Mouse (Mus musculus): Measurements from ENCODE around the gene Mrrf.
"Not testable (repeated sequence)": the region's sequence is repeated elsewhere in the genome, so short reads cannot be mapped to it uniquely, and the experiment has no call there.

Mrrf gene

GRCm38 (mm10) chr2:36129051-36129450 is 7.1 kb upstream of the Mrrf start:
- CTCF ChIA-PET, result interaction anchor here (0.9 kb wide), 1 partner anchor 86 kb away, joined by 3 read pairs; no protein-coding TSS in a partner anchor

DNA sequence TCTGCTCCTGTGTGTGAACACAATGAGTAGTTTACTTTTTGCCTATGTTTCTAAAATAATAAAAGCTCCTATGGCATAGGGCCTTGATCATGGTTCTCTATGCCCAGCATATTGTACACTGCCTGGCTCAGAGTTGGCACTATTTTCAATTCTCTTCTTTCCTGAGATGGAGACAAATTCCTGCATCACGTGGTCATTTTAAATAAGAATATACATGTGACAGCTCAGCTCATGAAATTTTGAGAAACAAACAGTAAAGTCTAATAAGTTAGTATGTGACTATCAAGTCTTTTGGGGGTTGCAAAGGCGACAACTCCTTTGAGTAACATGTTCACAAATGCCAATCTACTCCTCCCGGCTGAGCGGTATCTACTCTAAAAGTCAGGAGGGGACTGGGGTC is 302 bp upstream of the Mrrf start:
- CTCF ChIA-PET, result no interaction called here

DNA sequence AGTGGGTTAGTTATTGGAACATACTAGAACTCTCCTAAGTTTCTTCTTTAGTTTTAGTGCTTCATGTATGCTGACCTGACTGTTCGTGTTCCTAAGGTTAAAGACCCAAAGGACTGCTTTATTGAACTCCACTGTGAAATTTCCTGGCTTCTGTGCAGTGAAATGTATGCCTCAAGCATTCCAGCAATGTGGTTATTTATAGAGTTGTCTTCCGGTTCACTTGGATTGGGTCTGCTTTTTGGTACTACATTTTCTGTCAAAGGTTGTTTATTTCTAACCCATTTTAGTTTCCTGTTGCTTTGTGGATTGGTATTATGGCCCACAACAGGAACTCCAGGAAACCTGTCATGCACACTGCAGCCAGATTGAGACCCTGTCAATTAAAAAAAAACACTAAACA is 2.9 kb downstream of the Mrrf start:
- CTCF ChIA-PET, result no interaction called here

DNA sequence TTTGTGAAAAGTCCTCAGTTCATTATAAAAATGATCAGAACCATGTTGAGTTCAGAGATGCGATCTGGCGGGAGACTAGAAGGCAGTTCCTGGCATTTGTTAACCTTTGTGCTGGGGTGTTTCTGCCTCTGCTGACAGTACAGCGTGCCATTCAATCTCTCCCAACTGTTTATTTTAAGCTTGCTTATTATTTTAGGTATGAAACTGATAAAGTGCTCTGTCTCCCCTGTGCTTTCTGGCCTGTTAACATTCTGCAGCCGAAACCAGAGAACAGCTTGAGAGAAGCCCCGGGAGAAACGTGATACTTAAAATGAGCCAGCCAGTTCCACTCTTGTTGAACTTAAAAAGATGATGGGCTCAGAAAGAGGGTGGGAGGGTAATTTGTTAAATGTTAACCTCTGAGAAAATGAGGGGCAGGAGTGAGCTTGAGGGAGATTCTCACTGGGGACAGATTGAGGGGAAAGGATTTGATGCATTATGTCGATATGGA is 12.7 kb downstream of the Mrrf start:
- CTCF ChIA-PET, result no interaction called here

DNA sequence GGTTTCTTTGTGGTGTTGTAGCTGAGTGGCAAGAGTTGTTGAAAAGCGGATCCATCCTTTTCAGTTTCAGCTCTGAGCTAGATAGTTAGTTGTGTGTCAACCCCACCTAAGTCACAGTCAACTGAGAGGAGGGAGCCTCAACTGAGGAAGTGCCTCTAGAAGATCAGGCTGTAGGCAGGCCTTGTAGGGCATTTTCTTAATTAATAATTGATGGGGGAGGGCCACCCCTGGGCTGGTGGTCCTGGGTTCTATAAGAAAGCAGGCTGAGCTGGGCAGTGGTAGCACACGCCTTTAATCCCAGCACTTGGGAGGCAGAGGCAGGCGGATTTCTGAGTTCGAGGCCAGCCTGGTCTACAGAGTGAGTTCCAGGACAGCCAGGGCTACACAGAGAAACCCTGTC is 16.2 kb downstream of the Mrrf start:
- CTCF ChIA-PET, result not testable (repeated sequence)

DNA sequence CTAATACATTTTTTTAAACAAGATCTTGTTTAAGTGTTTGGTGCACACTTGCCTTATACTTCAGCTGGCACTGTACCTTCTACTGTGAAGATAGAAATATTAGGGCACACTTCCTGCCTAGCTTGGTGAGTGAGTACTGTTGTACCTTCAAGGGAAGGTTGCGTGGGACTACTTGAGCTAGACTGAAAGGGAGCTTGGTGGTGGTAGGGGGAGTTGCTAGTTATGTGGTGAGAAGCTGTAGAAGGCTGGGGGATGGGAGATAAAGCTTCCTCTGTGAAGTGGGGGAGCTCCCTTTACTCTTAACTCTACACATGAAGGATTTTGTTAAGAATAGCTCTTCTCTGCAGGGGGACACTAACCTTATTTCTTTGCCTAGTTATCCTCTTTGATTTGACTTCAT is 21.3 kb downstream of the Mrrf start:
- CTCF ChIA-PET, result no interaction called here

DNA sequence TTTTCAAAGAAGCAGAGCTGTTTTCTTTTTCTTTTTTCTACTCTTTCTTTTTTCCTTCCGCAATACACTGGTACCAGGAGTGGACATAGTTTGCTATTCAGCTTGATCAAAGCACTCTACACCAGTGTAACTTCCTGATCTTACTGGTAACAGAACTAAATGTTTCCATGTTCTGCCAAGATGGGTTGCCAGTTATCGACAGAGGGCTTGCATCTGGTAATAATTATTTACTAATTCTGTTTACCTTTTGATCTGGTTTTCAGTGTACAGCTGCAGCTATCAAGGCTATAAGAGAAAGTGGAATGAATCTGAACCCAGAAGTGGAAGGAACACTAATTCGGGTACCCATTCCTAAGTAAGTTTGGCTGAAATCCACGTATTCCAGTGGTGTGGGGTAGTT is 23.1 kb downstream of the Mrrf start:
- CTCF ChIA-PET, result no interaction called here

GRCm38 (mm10) chr2:36167990-36168618 is 31.9 kb downstream of the Mrrf start:
- CTCF ChIA-PET, result no interaction called here

GRCm38 (mm10) chr2:36169176-36169575 is 33.0 kb downstream of the Mrrf start:
- CTCF ChIA-PET, result no interaction called here

DNA sequence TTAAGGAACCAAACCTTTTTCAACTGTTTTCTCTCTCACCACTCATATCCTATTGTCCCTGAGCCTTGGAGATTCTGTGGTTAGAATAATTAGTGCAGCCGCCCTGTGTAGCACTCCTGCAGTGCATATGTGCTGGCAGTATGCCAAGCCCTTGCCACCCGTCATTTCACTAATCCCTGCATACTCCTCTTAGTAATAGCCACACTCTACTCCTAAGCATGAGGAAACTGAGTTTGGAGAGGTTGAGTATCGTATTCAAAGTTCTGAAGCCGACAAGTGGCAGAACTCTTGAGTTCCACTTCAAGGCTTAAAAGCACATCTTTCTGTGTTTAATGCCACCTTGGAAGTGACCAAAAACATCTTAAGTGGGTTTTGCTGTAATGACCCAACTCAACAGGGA is 35.9 kb downstream of the Mrrf start:
- CTCF ChIA-PET, result no interaction called here

DNA sequence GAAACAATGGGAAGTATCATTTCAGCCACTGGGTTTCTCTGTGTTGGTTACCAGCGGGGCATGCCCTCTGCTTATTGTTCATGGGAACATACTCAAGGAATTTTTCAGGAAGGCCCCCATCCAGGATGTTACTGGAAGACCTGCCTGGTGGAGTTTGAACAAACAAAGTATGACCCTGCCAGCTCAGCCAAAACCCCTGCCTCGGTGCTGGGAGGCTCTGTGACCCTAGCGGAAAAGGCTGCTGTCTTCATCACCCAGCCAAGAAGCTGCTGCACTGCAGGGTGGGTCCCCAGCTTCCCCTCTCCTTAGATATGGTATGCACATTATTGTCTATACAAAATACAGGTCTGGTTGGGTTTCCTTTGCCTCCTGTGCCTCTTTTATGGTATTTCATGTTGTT is 36.4 kb downstream of the Mrrf start:
- CTCF ChIA-PET, result no interaction called here

GRCm38 (mm10) chr2:36179487-36179886 is 43.3 kb downstream of the Mrrf start:
- CTCF ChIA-PET, result no interaction called here

DNA sequence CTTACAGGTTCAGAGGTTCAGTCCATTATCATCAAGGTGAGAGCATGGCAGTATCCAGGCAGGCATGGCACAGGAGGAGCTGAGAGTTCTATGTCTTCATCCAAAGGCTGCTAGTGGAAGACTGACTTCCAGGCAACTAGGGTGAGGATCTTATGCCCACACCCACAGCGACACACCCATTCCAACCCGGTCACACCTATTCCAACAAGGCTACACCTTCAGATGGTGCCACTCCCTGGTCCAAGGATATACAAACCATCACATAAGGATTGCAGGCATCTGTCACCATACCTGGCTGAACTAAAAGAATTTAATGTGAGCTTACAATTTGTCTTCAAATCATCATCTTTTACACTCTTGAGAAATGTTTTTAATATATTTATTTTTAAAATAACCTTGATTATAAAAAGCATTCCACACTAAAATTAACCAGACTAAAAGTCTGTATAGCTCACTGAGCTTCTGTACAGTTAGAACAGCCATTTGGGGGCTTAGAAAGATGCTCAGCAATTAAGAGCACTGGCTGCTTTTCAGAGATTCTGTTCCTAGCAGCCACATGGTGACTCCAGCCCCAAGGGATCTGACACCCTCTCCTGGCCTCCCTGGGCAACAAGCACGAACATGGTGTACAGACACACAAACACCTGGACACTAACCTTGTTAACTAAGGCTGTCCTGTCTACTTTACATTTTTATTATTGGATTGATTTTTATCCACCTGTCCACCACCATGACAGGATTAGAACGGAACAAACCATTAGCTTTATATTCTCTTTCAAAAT is 45.6 kb downstream of the Mrrf start:
- CTCF ChIA-PET, result not testable (repeated sequence)

DNA sequence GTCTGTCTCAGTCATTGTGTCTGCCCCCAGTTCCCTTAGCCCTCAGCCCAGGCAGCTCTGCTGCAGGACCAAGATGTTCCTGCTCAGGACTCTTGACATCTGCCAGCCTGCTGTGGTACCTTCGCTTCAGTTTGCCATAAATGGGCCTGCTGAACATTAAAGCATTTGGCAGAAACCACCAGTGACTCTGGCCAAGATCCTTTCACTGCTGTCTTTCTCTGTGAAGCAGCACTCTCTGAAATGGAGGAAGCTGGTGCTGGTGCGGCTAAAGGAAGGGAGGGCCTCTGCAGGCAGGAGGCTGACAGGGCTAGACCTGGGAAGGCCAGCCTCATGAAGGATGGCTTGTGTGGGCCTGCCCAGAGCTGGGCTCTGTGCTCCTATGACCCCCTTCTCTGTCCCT is 47.1 kb downstream of the Mrrf start:
- CTCF ChIA-PET, result no interaction called here

GRCm38 (mm10) chr2:36184192-36184591 is 48.0 kb downstream of the Mrrf start:
- CTCF ChIA-PET, result no interaction called here

- CTCF ChIA-PET, result no interaction called here
These were observed 48.7 kb downstream of the Mrrf start for GRCm38 (mm10) chr2:36184876-36185275.

- CTCF ChIA-PET, result not testable (repeated sequence)
These were observed 53.0 kb downstream of the Mrrf start for GRCm38 (mm10) chr2:36189200-36189599.

- CTCF ChIA-PET, result no interaction called here
These were observed 55.1 kb downstream of the Mrrf start for GRCm38 (mm10) chr2:36191098-36191941.

- CTCF ChIA-PET, result no interaction called here
These were observed 60.8 kb downstream of the Mrrf start for GRCm38 (mm10) chr2:36197021-36197420.

DNA sequence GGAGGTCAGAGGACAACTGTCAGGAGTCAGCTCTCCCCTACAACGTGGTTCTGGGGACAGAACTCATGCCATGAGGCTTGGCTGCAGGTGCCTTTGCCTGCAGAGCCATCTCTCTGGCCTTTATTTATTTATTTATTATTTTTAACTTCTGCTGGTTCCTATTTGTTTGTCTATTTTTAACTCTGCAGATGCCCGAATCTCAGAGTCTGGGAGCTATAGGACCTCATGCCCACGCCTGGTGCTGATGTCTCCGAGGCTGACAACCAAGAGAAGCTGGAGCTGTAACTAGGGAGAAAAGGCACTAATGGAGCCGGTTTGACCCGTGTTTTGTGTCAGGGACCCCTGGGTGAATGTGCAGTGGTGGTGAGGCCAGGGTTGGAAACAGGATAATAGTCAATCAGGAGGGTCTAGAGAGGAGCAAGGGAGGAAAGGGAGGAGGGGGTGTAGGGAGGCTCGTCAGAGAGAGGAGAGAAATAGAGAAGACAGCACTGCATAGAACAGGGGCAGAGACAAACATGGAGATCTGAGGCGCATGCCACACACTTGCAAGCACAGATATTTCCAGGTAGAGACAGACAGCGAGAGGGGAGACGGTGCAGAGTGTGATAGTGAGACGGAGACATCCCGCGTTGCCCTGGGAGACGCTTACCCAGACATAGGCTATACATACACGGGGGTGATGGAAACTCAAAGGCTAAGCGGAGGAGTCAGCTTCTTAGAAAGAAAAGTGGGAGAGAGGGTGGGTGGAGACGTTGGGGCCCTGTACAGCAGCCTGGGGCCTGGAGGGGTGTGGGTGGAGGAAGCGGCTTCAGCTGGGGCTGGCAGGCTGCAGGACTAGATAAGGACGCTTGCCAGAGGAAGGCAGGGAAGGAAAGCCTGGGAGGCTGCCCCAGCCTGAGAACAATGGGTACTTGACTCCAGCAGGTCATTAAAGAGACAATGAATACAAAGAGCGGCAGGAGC is 62.0 kb downstream of the Mrrf start:
- CTCF ChIA-PET, result no interaction called here

- CTCF ChIA-PET, result no interaction called here
These were observed 62.7 kb downstream of the Mrrf start for GRCm38 (mm10) chr2:36198882-36199262.

- CTCF ChIA-PET, result no interaction called here
These were observed 64.6 kb downstream of the Mrrf start for GRCm38 (mm10) chr2:36200813-36201212.
